Mouse (Mus musculus) CD4-positive, CD25-positive, alpha-beta regulatory T cell, adult 4 months (primary cell): ENCODE measurements around the gene Rbm8a2. TPM values are rescaled to one million over a fixed set of nuclear protein-coding genes. Genes with fewer than 3 reads are reported as not detected.

Experiments
- polyA plus RNA-seq, 2 experiments: library from polyadenylated mRNA; unstranded; fragments of 100-300 nt; shearing (Covaris generic); gene quantifications; one replicate each; pipeline ENCODE4 v1.2.1; 2017

Rbm8a2 gene
- polyA plus RNA-seq, 2 experiments from 2014 or later, result 2.5 TPM; not detected in 1

Other genes starting within 250 kb of the Rbm8a2 start
- 1 to 10 TPM; 2.9 to 3.4 TPM for gene Exo1, start 98.5 kb downstream of the Rbm8a2 start, polyA plus RNA-seq
- gene Gm38100, start 58.8 kb downstream of the Rbm8a2 start, polyA plus RNA-seq, result not detected